Mouse (Mus musculus) limb, embryonic 11.5 days (tissue): ENCODE data around the gene Wdcp. TPM values are rescaled to one million over a fixed set of nuclear protein-coding genes. Genes with fewer than 3 reads are reported as not detected.

Experiments
- ATAC-seq: fragments of 200-750 bp; cut with Nextera tagmentation; 2 replicates; pipeline ENCODE4 v1.8.0; 2017; ENCODE audit warnings: low read depth; ENCODE audit not compliant: insufficient number of reproducible peaks, low FRiP score, low TSS enrichment
- DNase-seq: peaks from one replicate; pipeline ENCODE4 v3.0.0-alpha.2; 2015; ENCODE audit warnings: low spot score
- H3K27ac ChIP-seq: fragments of 300-500 bp; sonication (generic); replicated peaks from 2 replicates; pipeline ENCODE4 v1.5.1; 2014; ENCODE audit warnings: low read depth, mild to moderate bottlenecking, low read length
- H3K27me3 ChIP-seq: fragments of 300-500 bp; sonication (generic); 2 replicates; pipeline ENCODE4 v1.6.1; 2014; ENCODE audit warnings: mild to moderate bottlenecking, low read length, mixed read lengths; ENCODE audit not compliant: control insufficient read depth, insufficient read depth
- H3K36me3 ChIP-seq: fragments of 300-500 bp; sonication (generic); 2 replicates; pipeline ENCODE4 v1.6.1; 2014; ENCODE audit warnings: mild to moderate bottlenecking, low read length, moderate library complexity, mixed read lengths; ENCODE audit not compliant: control insufficient read depth, insufficient read depth
- H3K4me1 ChIP-seq: fragments of 300-500 bp; sonication (generic); 2 replicates; pipeline ENCODE4 v1.6.1; 2014; ENCODE audit warnings: low read length, mixed read lengths; ENCODE audit not compliant: control insufficient read depth, insufficient read depth
- H3K4me2 ChIP-seq: fragments of 300-500 bp; sonication (generic); 2 replicates; pipeline ENCODE4 v1.6.1; 2014; ENCODE audit warnings: low read depth, mild to moderate bottlenecking, moderate library complexity; ENCODE audit not compliant: severe bottlenecking
- H3K4me3 ChIP-seq: fragments of 300-500 bp; sonication (generic); 2 replicates; pipeline ENCODE4 v1.5.1; 2014; ENCODE audit warnings: low read depth, low read length
- H3K9ac ChIP-seq: fragments of 300-500 bp; sonication (generic); 2 replicates; pipeline ENCODE4 v1.6.1; 2014; ENCODE audit warnings: mild to moderate bottlenecking, low read length
- H3K9me3 ChIP-seq: fragments of 300-500 bp; sonication (generic); 2 replicates; pipeline ENCODE4 v1.6.1; 2016; ENCODE audit warnings: low read length; ENCODE audit not compliant: control insufficient read depth
- WGBS: fragments of 180-500 bp; shearing (Covaris S2); extraction: QIAGEN DNeasy Blood & Tissue Kit; methylation state at CpG from one replicate; pipeline ENCODE4 v1.1.7; 2014; 5-methylcytosine and 5-hydroxymethylcytosine counted together
- polyA plus RNA-seq: library from polyadenylated mRNA; unstranded; fragments of >200 nt; fragmentation: Nextera tagmentation; extraction: Ambion mirVana; gene quantifications from 2 replicates; pipeline ENCODE4 v1.2.1, GENCODE M21; 2014

The Wdcp gene
- polyA plus RNA-seq, 1 experiment from 2014 or later, result 22.6 TPM

DNA sequence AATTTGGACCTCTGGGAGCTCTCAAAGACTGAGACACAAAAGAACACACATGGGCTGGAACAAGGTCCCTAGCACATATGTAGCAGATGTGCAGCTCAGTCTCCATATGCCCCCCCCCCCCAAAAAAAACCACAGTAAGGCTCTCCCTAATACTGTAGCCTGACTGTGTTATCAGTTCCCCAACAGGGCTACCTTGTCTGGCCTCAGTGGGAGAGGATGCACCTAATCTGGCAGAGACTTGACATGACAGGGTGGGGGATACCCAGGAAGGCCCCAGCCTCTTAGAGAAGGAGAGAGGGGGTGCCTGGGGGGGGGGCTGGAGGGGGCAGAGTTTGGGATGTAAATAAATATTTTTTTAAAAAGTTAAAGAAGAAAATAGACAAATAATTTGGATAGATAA is 45.6 kb downstream of the Wdcp start:
- H3K4me2 ChIP-seq, result no peak overlapping the region
- no peak overlapping the region for H3K9ac ChIP-seq
- no peak overlapping the region for H3K27ac ChIP-seq
- DNase-seq (no peak), ATAC-seq (no peak)
- no peak overlapping the region for H3K4me3 ChIP-seq
- H3K27me3 ChIP-seq, result no peaks in the 10 kb centered on the region
- no peaks in the 10 kb centered on the region for H3K4me1 ChIP-seq
- H3K9me3 ChIP-seq, result no peaks in the 10 kb centered on the region
- H3K36me3 ChIP-seq, result peaks cover 2% of the 10 kb centered on the region; the same call in 1 of the 2 replicates

GRCm38 (mm10) chr12:4889251-4889650 is 46.1 kb downstream of the Wdcp start:
- no peak for DNase-seq
- Histone ChIP-seq H3K4me2 (no peak overlapping the region), H3K4me1 (no peaks in the 10 kb centered on the region), H3K27me3 (no peaks in the 10 kb centered on the region), H3K27ac (no peak overlapping the region), H3K4me3 (no peak overlapping the region), H3K36me3 (peaks cover 2% of the 10 kb centered on the region; the same call in 1 of the 2 replicates), H3K9ac (no peak overlapping the region), H3K9me3 (no peaks in the 10 kb centered on the region)
- no peak for ATAC-seq
- 97% methylated on average over 2 of the region's 2 CpGs for WGBS

DNA sequence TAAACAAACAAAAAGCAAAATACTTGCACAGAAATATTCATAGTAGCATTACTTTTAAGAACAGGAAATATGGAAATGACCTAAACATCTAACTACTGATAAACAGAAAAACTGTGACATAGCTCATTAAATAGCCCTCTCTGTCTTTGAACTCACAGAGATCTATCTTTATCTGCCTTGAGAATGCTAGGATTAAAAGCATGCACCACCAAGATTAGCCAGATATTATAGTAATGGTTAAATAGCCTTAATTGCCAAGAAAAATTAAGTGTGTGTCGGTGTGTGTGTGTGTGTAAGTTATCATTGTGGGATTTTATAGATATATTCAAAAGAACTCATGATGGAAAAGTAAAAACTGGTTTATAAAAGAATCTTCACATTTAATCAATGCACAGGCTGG is 46.8 kb downstream of the Wdcp start:
- H3K4me3 ChIP-seq, result no peak overlapping the region
- H3K9me3 ChIP-seq, result no peaks in the 10 kb centered on the region
- no peak overlapping the region for H3K27ac ChIP-seq
- no peak overlapping the region for H3K9ac ChIP-seq
- WGBS, result 95% methylated on average over 1 of the region's 1 CpGs
- DNase-seq, result no peak
- H3K36me3 ChIP-seq, result peaks cover 2% of the 10 kb centered on the region; the same call in 1 of the 2 replicates
- H3K27me3 ChIP-seq, result no peaks in the 10 kb centered on the region
- no peak overlapping the region for H3K4me2 ChIP-seq
- H3K4me1 ChIP-seq, result no peaks in the 10 kb centered on the region
- ATAC-seq, result no peak

- Histone ChIP-seq H3K27me3 (no peaks in the 10 kb centered on the region), H3K9me3 (no peaks in the 10 kb centered on the region), H3K27ac (no peak overlapping the region), H3K4me1 (no peaks in the 10 kb centered on the region), H3K36me3 (no peaks in the 10 kb centered on the region; the same call in 1 of the 2 replicates), H3K9ac (no peak overlapping the region), H3K4me2 (no peak overlapping the region), H3K4me3 (no peak overlapping the region)
- WGBS, result 91% methylated on average over 5 of the region's 5 CpGs
- DNase-seq, result no peak
- no peak for ATAC-seq
Observed at GRCm38 (mm10) chr12:4898024-4898423, 54.9 kb downstream of the Wdcp start.

DNA sequence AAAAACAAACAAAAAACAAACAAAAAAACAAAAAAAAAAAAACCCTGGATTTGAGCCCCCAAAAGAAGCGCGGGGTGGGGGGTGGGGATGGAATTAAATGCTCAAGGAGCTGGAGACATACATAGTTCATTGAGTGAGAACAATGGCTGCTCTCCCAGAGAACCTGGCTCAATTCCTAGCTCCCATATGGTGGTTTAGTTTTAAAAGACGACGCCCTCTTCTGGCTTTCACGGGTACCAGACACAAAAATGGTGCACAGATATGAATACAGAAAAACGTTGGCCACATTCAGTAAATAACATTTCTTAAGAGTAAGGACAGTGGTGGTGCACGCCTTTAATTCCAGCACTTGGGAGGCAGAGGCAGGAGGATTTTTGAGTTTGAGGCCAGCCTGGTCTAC is 62.8 kb downstream of the Wdcp start:
- ATAC-seq (no peak), DNase-seq (no peak)
- H3K4me1 ChIP-seq, result no peaks in the 10 kb centered on the region
- 86% methylated on average over 7 of the region's 7 CpGs for WGBS
- no peak overlapping the region for H3K9ac ChIP-seq
- H3K9me3 ChIP-seq, result no peaks in the 10 kb centered on the region
- H3K27ac ChIP-seq, result no peak overlapping the region
- H3K36me3 ChIP-seq, result no peaks in the 10 kb centered on the region
- H3K4me3 ChIP-seq, result no peak overlapping the region
- H3K4me2 ChIP-seq, result no peak overlapping the region
- no peaks in the 10 kb centered on the region for H3K27me3 ChIP-seq

DNA sequence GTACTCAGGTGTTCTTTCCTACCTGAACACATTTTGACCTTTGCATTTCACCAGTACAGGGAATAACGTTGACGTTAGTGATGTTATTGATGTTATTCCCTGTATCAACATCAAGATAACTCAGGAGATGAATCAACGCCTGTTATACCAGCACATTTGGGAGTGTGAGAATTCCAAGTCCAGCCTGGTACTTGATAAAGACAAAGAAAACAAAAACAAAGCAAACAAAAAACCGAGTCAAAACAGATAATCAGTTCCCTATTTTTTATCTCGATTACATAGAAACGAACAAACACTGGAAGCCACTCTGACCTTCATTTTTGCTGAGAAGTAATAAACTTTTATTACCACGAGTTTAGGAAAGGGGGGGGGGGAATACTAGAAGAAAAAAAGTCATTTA is 63.4 kb downstream of the Wdcp start:
- no peak overlapping the region for H3K27ac ChIP-seq

DNA sequence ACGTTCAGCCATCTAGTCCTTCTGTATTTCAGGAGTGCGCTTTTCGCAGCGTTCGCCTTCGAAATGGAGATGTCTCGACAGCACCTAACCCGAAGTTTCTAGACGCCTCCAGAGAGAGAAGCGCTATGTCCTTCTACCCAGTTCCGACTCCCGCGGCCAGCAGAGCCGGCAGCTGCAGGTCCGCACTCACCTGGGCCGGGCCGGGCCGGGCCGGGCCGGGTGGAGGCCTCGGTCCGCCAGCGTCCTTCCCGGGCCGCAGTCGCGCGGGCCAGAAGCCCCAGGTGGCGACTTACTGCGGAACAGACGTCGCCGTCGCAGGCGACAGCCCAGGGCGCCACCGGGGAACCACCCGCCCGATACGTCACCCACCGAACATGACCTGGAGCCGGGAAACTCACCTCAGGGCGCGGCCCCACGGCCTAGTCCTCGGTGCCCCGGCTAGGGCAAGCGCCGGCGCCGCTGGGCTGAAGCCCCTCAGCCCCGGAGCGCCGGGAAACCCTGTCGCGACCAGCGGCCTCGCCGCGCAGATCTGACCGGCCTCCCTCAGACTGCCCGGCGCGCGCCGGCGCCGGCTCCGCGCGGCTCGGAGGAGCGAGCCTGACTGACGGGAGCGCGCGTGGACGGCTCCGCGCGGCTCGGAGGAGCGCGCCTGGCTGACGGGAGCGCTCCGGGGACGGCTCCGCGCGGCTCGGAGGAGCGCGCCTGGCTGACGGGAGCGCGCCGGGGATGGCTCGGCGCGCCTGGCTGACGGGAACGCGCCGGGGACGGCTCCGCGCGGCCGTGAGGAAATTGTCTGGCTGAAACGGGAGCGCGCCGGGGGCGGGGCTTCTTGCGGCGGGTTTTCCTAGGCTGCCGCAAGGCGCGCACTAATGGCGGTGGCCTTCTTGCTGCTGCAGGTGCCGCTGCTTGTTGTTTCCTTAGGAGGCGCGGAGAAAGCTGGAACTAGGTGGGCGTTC is 64.1 kb downstream of the Wdcp start, which contains the start of gene Ubxn2a:
Gene Ubxn2a (minus strand): TSS at position 755 of the 956 bp plus-strand sequence.
- no peaks in the 10 kb centered on the region for H3K27me3 ChIP-seq
- peak; percentile 87 for ATAC-seq
- H3K36me3 ChIP-seq, result no peaks in the 10 kb centered on the region
- no peaks in the 10 kb centered on the region for H3K4me1 ChIP-seq
- H3K9me3 ChIP-seq, result no peaks in the 10 kb centered on the region
- under 1% methylated on average over 95 of the region's 125 CpGs for WGBS
- peak within 1 kb of the TSS; percentile 81 for H3K9ac ChIP-seq
- H3K4me2 ChIP-seq, result peak within 1 kb of the TSS; percentile 74
- peak; percentile 94 for DNase-seq
- H3K4me3 ChIP-seq, result peak within 1 kb of the TSS; percentile 67
- peak within 1 kb of the TSS; percentile 48; the same call in 1 of the 2 replicates for H3K27ac ChIP-seq

More for the DNA sequence above, 63.4 kb downstream of the Wdcp start:
- H3K4me1 ChIP-seq, result no peaks in the 10 kb centered on the region
- ATAC-seq, result no peak
- peak overlapping the region; percentile 81; the same call in 1 of the 2 replicates for H3K9ac ChIP-seq
- 59% methylated on average over 7 of the region's 7 CpGs for WGBS
- DNase-seq, result no peak
- H3K36me3 ChIP-seq, result no peaks in the 10 kb centered on the region
- peak overlapping the region; percentile 74 for H3K4me2 ChIP-seq
- H3K27me3 ChIP-seq, result no peaks in the 10 kb centered on the region
- no peaks in the 10 kb centered on the region for H3K9me3 ChIP-seq
- peak overlapping the region; percentile 67 for H3K4me3 ChIP-seq

GRCm38 (mm10) chr12:4908391-4908790 is 65.3 kb downstream of the Wdcp start:
- Histone ChIP-seq H3K36me3 (no peaks in the 10 kb centered on the region), H3K4me1 (no peaks in the 10 kb centered on the region), H3K9ac (no peak overlapping the region), H3K4me2 (no peak overlapping the region), H3K27ac (no peak overlapping the region), H3K27me3 (no peaks in the 10 kb centered on the region), H3K4me3 (no peak overlapping the region), H3K9me3 (no peaks in the 10 kb centered on the region)
- no peak for ATAC-seq
- WGBS, result 93% methylated on average over 7 of the region's 7 CpGs
- no peak for DNase-seq
